Mouse (Mus musculus) ES-E14 (cell line): ENCODE measurements around the gene Syt12.

ENCODE experiments used
- CHD2 ChIP-seq: IDR thresholded peaks from 2 replicates; pipeline ENCODE4 v1.6.1; 2014; ENCODE audit warnings: mild to moderate bottlenecking, low read depth, low read length, inconsistent platforms
- HCFC1 ChIP-seq: IDR thresholded peaks from 2 replicates; pipeline ENCODE4 v1.6.1; 2012; ENCODE audit warnings: low read length, inconsistent platforms, borderline replicate concordance; ENCODE audit not compliant: insufficient read depth
- ZNF384 ChIP-seq: IDR thresholded peaks from 2 replicates; pipeline ENCODE4 v1.6.1; 2012; ENCODE audit warnings: low read depth, low read length, inconsistent platforms

- TF ChIP-seq HCFC1 = no peak
- no peak for TF ChIP-seq CHD2
- no peak for TF ChIP-seq ZNF384
These were observed 60.1 kb downstream of the Syt12 start for GRCm38 (mm10) chr19:4417183-4417582.
